Mouse (Mus musculus) kidney, postnatal 25 days (tissue): ENCODE data around the gene Rsad1.
A peak's percentile ranks its signal among the peaks of the same experiment; 100 is the strongest.

ENCODE experiments used
- DNase-seq, 2 experiments: peaks; one replicate each; pipeline ENCODE4 v3.0.0; 2021; ENCODE audit warnings: mixed read lengths in 2 of 2

Rsad1 gene

DNA sequence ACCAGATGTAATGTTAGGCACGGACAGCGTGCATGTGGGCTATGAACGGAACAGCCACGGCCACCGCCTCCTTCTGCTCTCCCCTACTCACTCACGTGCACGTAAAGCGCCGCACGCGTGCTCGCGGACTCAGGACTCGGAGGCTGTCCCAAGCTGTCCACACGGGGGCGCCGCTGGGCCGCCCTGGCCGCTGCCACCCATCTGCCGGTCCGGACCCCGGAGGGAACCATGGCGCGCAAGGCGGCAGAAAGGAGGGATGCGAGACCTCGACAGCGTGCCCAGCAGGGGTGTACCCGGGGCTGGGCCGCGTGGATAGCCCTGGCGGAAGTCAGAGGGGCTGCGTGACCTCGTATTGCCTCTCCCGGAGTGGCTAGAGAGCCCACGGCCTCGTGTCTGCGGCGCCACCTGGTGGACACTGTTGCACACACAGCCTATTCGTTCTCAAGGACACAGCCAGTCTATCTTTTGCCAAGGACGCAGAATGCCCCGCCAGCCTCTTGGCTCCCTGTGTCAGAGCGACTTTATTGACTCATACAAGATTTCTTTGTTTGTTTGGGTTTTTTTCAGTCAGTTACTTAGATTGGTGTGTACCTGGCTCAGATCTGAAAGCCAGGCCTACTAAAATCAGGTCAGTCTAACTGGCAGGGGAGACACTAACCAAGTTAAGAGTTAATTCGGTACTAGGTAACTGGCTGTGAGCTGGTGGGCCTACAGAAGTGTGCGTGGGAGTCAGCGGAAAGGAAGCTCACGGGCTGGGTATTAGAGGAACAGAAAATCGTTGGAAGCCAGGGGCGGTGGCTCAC, at the start of gene Rsad1:
Gene Rsad1 (minus strand): TSS at position 368 of the 803 bp plus-strand sequence.
- peak; percentile 95 to 97 for DNase-seq

DNA sequence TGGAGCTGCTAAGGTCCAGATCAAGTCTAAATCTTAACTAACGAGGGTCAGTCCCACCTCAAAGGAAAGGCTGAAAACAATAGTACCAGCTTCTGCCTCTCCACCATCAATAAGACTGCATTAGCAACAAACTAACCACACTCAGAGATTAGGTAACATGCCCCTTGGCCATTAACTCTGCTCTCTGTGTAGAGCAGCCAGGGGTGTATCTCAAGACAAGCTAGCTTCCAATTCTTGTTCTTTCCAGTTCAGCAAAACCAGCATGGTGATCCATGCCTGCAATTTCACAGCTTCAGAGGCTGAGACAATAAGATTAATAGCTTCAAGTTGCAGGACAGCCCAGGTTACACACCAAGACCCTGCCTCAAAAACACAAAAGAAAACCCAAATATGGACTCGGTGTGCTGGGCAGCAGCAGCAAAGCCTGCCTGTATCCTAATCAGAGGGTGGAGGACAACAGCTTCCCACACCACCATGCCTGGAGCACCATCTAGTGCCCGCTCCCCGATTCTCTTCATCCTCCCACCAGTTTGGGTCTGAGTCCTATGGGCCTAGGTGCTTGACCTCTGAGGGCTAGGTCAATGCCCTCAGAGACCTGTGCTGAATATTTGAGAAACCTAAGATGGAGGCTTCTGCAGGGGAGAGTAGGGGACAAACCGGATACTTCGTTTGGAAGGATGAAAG, 49.5 kb upstream of the Rsad1 start:
- peak; percentile 24 to 55 for DNase-seq

DNA sequence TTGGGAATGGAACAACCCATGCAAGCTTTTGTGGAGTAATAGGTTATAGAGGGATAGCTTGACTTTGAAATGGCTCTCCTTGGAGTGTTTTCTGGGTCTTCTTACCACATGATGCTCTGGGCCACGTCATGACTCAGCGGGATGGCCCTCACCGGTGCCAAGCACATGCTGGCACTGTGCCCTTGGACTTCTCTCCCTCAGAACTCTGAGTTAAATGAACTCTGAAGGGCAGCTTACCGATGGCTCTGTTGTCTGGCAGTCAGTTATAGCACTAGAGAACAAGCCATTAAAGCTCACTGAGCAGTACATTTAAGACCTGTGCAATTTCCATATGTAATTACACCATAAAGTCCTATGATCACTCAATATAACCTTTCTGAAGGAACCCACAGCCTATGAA, 48.3 kb upstream of the Rsad1 start:
- DNase-seq, result peak; percentile 90 to 94

DNA sequence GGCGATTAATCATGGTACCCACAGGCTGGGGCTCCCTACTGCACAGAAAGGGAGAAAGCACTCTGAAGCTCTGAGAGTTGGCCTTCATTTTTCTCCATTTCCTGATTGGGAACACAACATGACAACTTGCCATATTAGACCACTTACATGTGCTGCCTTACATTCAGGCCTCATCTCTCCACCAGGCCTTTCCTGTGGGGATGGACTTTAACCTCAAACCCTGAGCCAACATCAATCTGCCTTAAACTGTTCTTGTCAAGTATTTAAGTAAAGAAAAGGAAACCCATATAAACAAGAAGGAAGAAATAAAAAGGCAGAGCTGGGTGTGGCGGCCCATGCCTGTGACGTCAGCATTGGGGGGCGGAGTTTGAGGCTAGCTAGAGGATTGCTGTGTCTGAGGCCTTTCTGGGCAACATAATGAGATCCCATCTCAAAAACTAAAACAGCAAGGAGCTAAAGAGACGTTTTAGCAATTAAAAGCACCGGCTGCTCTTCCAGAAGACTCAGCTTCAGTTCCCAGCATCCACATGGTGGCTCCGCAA, 47.3 kb upstream of the Rsad1 start:
- peak in 1 of 2 experiments; percentile 52 for DNase-seq

DNA sequence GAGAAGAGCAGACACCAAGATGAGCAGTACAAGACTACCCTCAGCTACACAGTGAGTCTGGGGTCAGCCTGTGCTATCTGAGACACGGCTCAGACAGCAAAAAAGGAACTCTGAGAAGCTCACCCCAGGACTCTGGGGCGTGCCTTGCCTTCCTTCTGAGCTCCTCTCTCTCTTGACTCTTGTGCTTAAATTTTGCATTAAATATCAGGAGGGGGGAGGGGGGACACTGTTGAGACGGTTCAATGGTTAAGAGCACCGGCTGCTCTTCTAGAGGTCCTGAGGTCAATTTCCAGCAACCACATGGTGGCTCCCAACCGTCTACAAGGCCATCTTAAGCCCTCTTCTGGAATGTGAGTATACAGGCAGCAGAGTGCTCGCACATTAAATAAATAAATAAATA, 38.5 kb upstream of the Rsad1 start:
- no peak for DNase-seq

DNA sequence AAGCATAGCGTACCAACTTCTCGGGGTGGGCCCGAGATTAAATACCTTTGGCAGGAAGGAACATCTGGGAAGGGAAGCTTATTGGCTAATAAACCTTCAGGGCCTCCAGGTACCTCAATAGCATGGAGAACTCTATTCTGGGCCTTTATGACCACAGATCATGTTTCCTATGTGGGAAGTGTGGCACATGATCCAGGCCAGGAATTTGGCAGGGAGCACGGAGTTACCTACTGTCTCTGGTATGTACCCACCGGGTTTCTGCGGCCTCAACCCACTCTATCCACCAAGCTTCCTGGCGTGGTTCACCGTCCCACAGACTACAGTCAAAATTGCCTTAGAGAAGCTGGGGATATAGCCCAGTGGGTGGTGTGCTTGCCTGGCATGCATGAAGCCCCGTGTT, 36.0 kb upstream of the Rsad1 start:
- no peak for DNase-seq

DNA sequence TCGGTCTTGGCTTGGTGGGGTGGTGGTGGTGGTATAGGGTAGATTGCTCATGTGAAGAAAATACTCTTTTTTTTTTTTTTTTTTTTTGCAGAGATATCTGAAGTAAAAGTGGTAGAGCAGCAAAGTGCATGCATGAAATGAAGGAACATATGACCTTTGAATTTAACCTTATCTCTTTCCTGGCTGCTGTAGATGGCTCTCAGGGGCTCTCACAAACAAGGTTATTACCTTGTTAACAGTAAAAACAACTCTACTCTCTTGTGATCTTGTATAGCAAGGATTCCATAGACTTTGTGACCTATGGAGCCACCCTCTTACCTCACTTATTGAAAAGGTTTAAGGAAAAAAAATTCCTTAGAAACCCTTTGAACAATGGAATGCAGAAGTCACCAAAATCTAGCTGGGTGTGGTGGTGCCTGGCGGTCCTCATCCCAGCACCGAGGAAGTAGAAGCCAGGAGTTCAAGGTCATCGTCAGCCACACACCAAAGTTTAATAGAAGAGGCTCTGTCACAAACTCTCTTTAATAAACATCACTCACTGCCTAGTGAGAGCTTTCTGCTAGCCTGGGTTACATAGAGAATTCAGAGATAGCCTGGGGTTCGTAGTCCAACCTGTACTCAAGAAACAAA, 31.2 kb upstream of the Rsad1 start:
- DNase-seq, result no peak

DNA sequence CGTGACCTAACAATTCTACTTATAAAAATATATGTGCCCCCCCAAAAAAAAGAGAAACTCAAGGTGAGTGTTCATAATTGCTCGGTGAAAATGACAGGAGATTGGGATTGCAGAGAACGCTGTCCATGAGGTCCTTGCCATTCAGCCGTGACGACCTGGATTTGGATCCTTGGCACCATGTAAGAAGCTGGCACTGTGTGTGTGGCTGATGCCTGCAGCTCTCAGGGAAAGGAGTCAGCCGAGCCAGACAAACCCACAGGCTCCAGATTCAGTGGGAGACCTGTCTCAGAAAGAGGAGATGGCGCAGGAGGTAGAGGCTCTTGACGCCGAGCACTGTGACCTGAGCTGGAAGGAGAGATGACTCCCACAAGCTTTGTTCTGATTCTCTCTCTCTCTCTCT, 27.3 kb upstream of the Rsad1 start:
- peak; percentile 70 to 84 for DNase-seq

DNA sequence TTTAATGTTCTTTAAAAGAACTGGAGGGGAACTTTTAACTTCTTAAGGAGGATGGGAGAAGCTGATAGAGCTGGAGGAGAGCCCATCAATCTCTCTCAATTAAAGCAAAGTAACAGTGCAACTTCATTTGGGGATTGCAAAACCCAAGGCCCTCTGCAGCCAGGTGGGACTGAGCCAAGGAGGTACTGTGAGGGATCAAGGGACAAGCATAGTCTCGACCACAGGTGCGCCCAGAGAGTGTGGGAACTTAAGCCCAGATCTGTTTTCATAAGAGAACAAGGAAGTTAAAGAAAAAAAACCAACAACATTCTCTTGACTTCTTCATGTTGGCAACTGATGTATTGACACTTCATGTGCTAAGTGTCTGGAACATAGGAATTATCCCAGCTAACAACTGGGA, 26.0 kb upstream of the Rsad1 start:
- DNase-seq, result no peak

DNA sequence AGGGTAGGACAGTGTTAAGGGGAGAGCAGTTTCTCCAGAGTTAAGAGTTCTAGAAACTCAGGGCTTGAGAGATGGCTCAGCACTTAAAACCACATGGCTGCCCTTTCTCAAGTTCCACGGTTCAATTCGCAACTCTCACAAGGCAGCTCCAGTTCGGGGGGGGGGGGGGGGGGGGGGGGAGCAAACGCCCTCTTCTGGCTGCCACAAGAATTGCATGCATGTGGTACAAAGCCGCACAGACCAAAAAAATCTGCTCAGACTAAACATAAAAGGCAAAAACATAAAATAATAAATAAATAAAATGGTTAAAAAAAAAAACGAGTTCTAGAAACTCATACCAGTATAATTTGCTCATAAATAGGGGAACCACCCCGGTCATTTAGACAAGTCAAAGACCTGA, 25.5 kb upstream of the Rsad1 start:
- DNase-seq, result no peak

DNA sequence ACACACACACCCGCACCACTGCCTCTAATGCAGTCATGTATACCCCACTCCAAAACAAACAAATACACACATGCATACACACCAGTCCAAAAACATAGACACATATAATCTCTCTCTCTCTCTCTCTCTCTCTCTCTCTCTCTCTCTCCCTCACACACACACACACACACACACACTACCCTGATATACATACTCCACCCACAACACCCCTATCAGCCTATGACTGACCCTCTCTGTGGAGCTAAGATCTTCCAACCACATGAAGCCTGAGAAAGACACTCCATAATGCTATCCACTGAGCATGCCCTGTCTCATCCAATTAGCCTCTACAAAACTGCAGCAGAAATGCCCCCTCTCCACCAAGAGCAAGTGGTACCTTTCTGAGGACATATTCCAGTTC, 22.8 kb upstream of the Rsad1 start:
- no peak for DNase-seq

DNA sequence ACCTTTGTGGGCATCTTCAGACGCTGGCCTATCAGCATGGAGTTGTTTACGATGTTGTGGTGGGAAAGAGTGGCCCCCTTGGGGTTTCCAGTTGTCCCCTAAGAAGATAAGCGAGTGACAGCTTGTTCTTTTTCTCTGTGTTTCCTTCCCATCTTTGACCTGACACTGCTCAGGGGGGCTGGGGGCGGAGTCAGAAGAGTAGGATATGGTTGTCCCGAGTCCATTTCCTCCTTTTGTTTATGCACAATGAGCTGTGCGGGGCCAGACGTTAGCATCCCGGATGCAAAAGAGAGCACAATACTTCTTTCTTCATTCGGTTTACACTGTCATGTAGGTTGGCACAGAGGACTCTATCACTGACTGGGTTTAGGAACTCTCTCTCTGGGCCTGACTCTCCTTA, 21.6 kb upstream of the Rsad1 start:
- peak; percentile 81 to 86 for DNase-seq

DNA sequence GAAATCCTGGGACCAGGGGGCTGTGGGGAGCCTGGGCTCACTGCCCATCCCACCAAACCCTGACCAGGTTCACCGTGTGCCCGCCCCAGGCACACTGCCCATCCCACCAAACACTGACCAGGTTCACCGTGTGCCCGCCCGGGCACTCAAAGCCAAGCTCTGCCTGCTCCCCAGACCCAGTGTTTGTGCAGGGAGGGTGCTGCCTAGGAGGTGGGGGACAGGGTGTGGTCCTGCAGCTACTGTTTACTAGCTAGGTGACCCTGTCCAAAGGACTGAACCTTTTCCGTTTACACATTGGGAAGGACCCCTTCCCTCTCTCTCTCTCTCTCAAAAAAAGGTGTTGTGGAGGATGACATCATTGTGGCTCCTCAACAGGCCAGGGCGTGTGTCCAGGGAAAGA, 18.3 kb upstream of the Rsad1 start:
- no peak for DNase-seq

DNA sequence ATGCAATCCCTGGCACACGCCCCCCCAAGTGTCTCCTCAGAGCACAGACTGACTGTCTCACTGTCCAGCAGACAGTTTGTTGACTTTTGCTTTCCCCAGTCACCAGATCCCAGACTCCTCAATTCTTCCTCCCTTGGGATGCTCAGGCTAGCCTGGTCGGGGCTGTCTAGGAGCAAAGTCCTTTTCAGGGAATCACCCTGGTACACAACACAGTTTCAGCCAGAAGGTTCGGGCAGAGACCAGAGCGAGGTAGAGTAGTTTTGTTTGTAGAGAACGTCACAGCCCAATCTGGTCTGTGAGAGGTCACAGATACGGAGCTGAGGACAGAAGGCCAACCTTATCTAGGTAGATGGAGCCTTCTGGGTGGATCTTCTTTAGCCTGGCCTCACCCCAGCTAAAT, 17.5 kb upstream of the Rsad1 start:
- no peak for DNase-seq

DNA sequence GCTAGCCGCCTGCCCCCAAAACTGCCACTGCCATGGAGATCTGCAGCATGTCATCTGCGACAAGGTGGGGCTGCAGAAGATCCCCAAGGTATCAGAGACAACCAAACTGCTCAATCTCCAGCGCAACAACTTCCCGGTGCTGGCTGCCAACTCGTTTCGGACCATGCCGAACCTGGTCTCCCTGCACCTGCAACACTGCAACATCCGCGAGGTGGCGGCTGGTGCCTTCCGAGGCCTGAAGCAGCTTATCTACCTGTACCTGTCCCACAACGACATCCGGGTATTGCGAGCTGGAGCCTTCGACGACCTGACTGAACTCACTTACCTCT, 16.1 kb upstream of the Rsad1 start:
- peak; percentile 23 to 44 for DNase-seq

DNA sequence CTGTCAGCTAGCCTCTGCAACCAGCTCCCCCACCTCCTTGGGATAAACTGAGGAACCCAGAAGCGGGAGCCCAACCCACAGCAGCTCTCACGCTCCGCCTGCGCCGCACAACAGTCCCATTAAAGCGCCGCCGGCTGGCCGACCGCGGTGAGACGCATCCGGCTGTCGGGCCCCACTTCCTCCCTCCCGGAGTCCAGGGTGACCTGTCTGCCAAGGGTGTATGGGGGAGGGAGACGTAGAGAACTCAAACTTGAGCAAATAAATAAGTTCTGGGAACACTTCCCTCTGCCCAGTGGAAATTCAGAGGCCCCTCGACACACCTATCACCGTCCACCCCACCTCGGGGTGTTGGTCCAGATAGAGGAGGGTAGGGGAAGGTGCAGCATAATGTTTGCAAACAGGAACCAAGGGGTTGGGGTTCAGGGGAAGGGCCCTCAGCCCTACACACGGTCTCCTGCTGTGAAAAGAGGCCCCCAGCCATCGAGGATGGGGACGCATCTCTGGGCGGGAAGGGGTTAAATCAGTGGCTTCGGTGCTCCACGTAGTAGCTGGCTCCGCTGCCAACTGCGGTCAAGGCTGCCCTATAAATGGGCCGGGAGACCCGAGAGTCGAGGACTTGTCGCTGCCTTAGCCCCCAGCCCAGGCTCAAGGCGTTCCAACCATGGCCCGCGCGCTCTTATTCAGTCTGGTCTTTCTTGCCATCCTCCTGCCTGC, 15.5 kb upstream of the Rsad1 start, which contains the start of gene Chad:
Gene Chad (plus strand): TSS at position 611 of the 714 bp plus-strand sequence.
- DNase-seq, result peak; percentile 63 to 73

DNA sequence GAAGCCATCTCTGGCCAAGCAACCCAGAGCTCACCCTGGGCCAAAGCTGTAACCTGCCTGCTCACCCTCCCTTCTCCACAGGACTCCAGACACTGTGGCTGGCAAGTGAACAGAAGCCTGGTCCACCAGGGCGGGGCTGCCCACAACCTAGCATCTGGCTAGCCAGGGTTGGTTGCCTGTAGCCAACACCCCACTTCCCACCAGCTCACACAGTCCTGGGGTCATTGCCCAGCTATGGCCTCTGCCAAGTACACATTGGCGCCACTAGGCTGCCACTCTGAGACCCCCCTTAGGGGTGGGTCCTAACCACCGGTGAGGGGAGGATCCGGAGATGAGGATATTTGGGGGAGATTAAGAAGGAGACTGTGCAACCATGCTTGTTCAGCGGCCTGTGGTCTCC, 14.8 kb upstream of the Rsad1 start:
- no peak for DNase-seq

DNA sequence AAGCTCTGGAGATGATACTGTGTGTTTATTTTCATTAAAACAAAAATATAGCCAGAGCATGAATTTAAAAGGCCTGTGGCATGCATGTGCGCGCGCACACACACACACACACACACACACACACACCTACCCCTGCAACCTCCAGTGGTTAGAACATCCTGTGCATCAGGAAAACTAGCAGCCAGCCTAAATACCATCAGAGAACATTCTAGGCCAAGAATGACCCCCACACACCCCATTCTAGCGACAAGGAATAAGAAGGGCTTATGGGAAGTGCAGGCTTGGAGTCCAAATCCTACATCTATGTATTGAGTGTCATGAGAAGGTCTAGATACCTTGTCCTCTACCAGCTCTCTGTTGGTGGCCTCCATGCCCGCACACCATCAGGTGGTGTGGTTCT, 14.3 kb upstream of the Rsad1 start:
- DNase-seq, result no peak

DNA sequence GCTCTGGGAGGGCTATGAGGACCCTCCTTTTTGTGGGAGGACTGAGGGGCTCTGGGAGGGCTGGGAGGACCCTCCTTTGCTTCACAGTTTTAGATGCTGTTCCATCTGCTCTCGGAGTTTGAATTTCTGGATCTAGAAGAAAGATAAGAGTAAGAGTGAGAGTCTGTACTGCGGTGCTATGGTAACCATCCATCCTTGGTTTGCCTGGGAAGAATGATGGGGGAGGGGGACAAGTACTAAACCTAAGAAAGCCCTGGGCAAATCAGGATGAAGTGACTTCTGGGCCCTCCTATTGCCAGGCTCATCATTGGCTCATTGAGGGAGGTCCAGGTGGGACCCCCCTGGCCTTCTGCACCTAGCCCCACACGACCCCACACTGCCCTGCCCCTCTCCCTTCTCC, 9.2 kb upstream of the Rsad1 start:
- no peak for DNase-seq

DNA sequence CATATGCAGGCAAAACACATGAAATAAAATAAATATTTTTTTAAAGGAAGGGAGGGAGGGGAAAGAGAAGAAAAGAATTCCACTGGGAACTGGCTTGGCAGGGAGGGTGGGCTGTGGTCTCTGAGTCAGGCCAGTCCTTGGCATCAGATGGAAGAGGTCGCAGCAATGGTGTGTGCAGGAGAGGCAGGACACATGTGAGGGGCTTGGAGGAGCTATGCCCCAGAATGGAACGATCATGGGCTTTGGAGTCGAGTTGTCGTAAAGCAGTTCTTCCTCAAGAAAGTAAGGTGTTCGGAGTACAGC, 1.3 kb upstream of the Rsad1 start:
- DNase-seq, result no peak

DNA sequence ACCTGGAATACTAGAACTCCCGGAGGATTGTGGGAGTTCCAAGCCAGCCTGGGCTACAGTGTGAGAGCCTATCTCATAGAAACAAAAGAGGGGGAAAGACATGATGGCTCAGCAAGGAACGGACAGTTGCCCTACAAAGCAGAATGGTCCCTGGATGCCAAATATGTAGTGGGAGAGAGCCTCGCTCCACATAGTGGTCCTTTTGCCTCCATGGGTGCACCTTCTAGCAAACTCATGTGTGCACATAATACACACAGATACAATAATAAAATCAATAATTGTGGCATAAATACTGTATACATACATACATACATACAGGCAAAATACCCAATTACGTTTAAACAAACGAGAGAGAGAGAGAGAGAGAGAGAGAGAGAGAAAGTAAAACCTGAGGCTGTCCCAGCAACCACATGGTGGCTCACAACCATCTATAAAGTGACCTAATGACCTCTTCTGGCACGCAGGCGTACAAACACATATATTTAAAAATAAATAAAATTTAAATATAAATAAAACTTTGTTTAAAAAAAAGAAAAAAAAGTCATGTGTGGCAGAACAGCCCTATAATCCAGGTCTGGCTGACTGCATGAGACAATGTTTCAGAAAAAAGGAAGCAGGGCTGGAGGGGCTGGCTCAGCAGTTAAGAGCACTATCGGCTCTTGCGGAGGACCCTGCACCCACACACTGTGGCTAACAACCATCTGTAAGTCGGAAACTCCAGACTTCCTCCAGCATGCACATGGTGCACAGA, 811 bp upstream of the Rsad1 start:
- no peak for DNase-seq

DNA sequence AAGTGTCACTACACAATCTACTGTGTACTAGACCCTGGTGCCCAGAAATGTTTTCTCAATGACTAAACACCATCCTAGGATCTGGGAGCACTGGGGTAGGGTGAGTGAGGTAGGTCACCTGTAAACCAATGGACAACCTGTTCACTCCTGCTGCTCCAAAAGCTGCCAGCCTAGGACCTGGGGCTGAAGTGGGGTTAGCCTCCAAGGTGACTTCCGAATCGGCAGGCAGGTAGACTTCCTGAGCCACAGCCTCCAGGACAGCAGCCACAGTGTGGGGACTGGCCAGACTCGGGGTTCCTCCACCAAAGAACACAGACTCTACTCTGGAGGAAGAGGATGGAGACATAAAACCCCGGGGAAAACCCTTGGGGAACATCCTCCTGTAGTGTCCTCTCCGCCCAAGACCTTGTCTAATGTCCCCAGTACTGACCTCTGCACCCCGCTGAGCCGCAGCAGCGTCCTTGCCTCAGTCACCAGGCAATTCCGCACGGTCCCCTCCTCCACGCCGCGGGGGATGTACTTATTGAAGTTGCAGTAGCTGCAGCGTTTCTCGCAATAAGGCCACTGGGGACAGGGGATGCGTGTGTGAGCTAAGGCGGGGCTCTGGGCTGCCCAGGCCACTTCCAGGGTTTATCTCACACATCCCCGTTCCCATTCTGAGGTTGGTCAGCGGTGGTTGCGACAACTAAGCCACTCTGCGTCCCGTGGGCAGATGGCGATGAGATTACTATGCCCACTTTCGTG, 842 bp downstream of the Rsad1 start:
- DNase-seq, result peak; percentile 47 to 81
